Mouse (Mus musculus) lung, postnatal 0 days (tissue): Measurements from ENCODE around the gene Actn3.

ENCODE experiments used
- CTCF ChIP-seq: IDR thresholded peaks from 2 replicates; pipeline ENCODE4 v1.5.1; 2016; ENCODE audit warnings: antibody characterized with exemption, mild to moderate bottlenecking
- EP300 ChIP-seq: IDR thresholded peaks from 2 replicates; pipeline ENCODE4 v1.6.1; 2016; ENCODE audit warnings: antibody characterized with exemption, mild to moderate bottlenecking, control low read depth

DNA sequence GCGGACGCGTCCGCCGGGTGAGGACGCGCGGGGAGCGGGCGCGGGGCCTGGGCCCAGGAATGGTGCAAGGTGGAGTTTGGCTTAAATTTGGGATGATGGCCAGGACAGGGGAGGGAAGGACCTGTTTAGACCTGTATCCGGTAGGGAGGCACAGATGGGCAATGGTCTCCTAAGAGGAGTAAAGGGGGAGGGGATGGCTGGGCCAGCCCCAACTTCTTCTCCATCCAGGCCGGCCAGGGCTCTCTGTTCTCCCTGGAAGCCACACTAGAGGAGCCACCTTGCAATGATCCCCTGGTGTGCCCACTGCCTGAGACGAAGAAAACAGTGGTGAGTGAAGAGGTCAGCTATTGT lies 22.3 kb downstream of the Actn3 start:
- no peak for TF ChIP-seq CTCF
- no peak for TF ChIP-seq EP300
